Mouse (Mus musculus) stomach, postnatal 0 days (tissue): Measurements from ENCODE around the gene Pappa.

Experiments used
- CTCF ChIP-seq: IDR thresholded peaks from 2 replicates; pipeline ENCODE4 v1.5.1; 2016; ENCODE audit warnings: antibody characterized with exemption, low read depth, mild to moderate bottlenecking, moderate library complexity
- EP300 ChIP-seq: optimal IDR thresholded peaks from 2 replicates; pipeline ENCODE3; 2016; ENCODE audit warnings: antibody characterized with exemption

DNA sequence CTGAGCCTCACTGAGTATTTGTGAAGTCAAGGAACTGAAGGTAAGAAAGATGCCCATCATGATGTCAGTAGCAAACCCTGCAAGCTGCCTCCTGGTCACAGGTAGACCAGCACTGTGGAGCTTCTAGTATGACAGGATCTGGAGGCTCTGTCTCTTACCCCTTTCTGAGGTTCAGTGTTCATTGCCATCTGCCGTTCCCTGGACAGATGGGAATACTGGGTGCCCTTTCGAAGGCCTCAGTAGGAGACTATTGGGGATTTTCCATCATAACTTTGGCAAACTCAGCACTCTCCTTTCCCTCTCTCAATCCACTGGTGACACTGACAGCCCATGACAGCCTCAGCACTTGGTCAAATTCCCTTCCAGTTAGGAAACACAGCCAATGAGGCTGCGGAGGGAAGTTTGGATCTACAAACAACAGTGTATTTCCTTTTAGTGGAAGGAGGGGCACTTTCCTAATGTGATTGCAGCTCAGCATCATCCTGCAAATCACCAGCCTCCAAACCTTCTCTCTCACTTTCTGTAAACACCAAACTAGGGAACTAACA, 42.4 kb downstream of the Pappa start:
- TF ChIP-seq CTCF: no peak
- no peak for TF ChIP-seq EP300
